Mouse (Mus musculus) testis, adult 2 months (tissue): ENCODE data around the gene Thap4.

Experiments used
- CTCF ChIP-seq: fragments of 200-500 bp; IDR thresholded peaks from 2 replicates; pipeline ENCODE4 v1.5.1; 2012; ENCODE audit warnings: low read depth, mild to moderate bottlenecking, inconsistent platforms, low read length, moderate library complexity; ENCODE audit not compliant: control insufficient read depth, insufficient read depth, insufficient replicate concordance
- POLR2A ChIP-seq: fragments of 200-500 bp; IDR thresholded peaks from 2 replicates; pipeline ENCODE4 v1.6.1; 2012; ENCODE audit warnings: low read depth, mild to moderate bottlenecking, inconsistent platforms, low read length, moderate library complexity; ENCODE audit not compliant: control insufficient read depth

- TF ChIP-seq POLR2A (no peak), CTCF (no peak)
Measured at GRCm38 (mm10) chr1:93654798-93655197, 99.9 kb downstream of the Thap4 start.
